Mouse (Mus musculus): ENCODE data around the gene Nav2.

DNA sequence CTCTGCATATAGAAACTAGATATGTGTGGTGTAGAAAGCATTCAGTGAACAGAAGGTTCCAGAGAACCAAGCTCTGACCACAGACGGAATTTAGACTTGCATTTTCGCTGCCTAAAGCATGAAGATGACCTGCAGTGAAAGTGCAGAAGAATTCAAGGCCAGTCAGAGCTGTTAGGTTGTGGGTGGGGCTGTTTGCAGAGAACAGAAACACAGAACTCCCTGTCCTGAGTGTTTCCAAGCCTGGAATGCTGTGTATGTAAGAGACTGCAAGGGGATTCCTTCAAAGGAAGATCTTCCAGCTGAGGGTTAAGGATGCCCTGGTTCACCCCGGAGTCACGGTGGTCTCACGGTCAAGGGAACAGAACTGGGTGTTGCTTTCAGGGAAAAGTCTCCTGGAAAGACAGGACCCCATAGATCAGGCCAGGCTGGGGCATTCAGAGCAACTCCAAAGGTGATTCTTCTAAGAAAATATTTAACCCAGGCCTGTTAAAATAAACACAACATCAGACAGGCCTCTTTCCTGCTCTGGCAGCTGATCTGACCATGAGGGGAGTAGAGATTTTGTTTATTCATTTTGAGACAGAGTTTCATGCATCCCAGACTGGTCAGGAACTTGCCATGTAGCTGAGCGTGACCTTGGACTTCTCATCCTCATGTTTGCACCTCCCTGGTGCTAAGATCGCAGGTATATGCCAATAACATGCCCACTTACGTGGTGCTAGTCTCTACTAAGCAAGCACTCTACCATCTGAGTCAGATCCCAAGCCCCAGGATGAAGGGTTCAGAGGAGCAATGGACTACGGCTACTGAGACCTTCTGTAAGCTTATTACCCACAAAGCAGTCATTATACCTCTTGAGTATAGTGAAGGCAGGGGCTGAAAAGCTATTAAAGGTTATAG lies 568.8 kb downstream of the Nav2 start:
- TF ChIP-seq POLR2A (IDR thresholded peaks at IDR 0.05; ENCODE audit: borderline replicate concordance, insufficient read depth, low read length) = no peak
- no peak for TF ChIP-seq CTCF (IDR thresholded peaks at IDR 0.05; ENCODE audit: borderline replicate concordance, insufficient read depth, low read depth, low read length)

Measured in cerebellum, adult 2 months (tissue).